Mouse (Mus musculus) liver, embryonic 13.5 days (tissue): Measurements from ENCODE around the gene Trip12. TPM values are rescaled to one million over a fixed set of nuclear protein-coding genes. Genes with fewer than 3 reads are reported as not detected.
A peak's percentile ranks its signal among the peaks of the same experiment; 100 is the strongest.

ENCODE experiments used
- ATAC-seq: fragments of 200-750 bp; cut with Nextera tagmentation; 2 replicates; pipeline ENCODE4 v1.8.0; 2017; ENCODE audit warnings: low read depth, mild to moderate bottlenecking, moderate number of reproducible peaks, moderate library complexity
- DNase-seq: peaks from one replicate; pipeline ENCODE4 v3.0.0; 2022
- H3K27ac ChIP-seq: fragments of 300-500 bp; sonication (generic); 2 replicates; pipeline ENCODE4 v1.5.1; 2015; ENCODE audit warnings: moderate library complexity, mild to moderate bottlenecking, inconsistent platforms
- H3K27me3 ChIP-seq: fragments of 300-500 bp; sonication (generic); 2 replicates; pipeline ENCODE4 v1.6.1; 2015; ENCODE audit warnings: mild to moderate bottlenecking, inconsistent platforms
- H3K36me3 ChIP-seq: fragments of 300-500 bp; sonication (generic); 2 replicates; pipeline ENCODE4 v1.6.1; 2015; ENCODE audit warnings: mild to moderate bottlenecking, inconsistent platforms
- H3K4me1 ChIP-seq: fragments of 300-500 bp; sonication (generic); replicated peaks from 2 replicates; pipeline ENCODE4 v1.6.1; 2015; ENCODE audit warnings: inconsistent platforms
- H3K4me2 ChIP-seq: fragments of 300-500 bp; sonication (generic); 2 replicates; pipeline ENCODE4 v1.6.1; 2015; ENCODE audit warnings: inconsistent platforms, mild to moderate bottlenecking, moderate library complexity
- H3K4me3 ChIP-seq: fragments of 300-500 bp; sonication (generic); replicated peaks from 2 replicates; pipeline ENCODE4 v1.5.1; 2015; ENCODE audit warnings: mild to moderate bottlenecking, inconsistent platforms
- H3K9ac ChIP-seq: fragments of 300-500 bp; sonication (generic); 2 replicates; pipeline ENCODE4 v1.6.1; 2015; ENCODE audit warnings: mild to moderate bottlenecking, inconsistent platforms
- H3K9me3 ChIP-seq: fragments of 300-500 bp; sonication (generic); replicated peaks from 2 replicates; pipeline ENCODE4 v1.6.1; 2016; ENCODE audit warnings: inconsistent platforms
- WGBS: fragments of 180-500 bp; shearing (Covaris S2); methylation state at CpG from one replicate; pipeline ENCODE4 v1.1.7; 2015; ENCODE audit not compliant: insufficient replicate concordance; 5-methylcytosine and 5-hydroxymethylcytosine counted together
- polyA plus RNA-seq: library from polyadenylated mRNA; unstranded; fragments of >200 nt; fragmentation: Nextera tagmentation; extraction: Ambion mirVana; gene quantifications from 2 replicates; pipeline ENCODE4 v1.2.1, GENCODE M21; 2015

Trip12 gene
- polyA plus RNA-seq, 1 experiment from 2014 or later = 29.6 TPM

DNA sequence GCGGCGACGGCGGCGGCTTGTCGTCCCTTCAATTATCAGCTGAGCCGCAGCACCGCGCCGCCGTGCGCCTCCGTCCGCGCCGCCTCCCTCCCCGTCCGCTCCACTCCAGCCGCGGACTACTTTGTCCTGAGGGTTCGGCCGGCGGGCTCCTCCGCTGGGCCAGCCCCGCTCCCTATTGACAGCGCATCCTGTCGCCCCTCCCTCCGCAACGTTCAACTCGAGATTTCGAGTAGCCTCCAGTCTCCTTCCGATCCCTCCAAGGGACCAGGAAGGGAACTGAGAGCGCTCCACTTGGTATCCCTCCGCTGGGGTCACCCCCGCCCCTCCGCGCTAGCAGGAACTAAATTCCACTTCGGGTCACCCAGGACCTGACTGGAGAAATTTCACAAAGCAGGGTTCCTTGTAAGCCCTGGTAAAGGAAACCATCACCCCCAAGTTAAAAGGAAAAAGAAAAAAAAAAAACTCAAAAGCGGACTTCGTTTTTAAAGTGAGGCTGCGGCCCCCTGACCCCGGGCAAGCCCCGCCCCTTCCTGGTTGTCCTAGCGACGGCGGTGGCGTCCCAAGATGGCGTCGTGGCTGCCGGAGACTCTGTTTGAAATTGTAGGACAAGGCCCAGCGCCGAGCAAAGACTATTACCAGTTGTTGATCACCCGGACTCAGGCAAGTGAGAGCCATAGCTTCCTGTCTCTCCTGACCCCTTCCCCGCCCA, 853 bp downstream of the Trip12 start, which contains the start of gene Fbxo36:
Gene Fbxo36 (plus strand): TSS at position 533 of the 709 bp plus-strand sequence.
- DNase-seq (peak; percentile 82), ATAC-seq (peak; percentile 80)
- H3K27me3 ChIP-seq = no peaks in the 10 kb centered on the region
- peaks cover 42% of the 10 kb centered on the region for H3K4me1 ChIP-seq
- H3K4me2 ChIP-seq = peak within 1 kb of the TSS; percentile 85
- peak within 1 kb of the TSS; percentile 98 for H3K4me3 ChIP-seq
- WGBS = under 1% methylated on average over 38 of the region's 54 CpGs
- no peaks in the 10 kb centered on the region for H3K36me3 ChIP-seq
- H3K9me3 ChIP-seq = no peaks in the 10 kb centered on the region
- peak within 1 kb of the TSS; percentile 98 for H3K9ac ChIP-seq
- peak within 1 kb of the TSS; percentile 96 for H3K27ac ChIP-seq

- peaks cover 42% of the 10 kb centered on the region for H3K4me1 ChIP-seq
- H3K27ac ChIP-seq = peak overlapping the region; percentile 96
- WGBS = under 1% methylated on average over 41 of the region's 44 CpGs
- DNase-seq = peak; percentile 49
- H3K27me3 ChIP-seq = no peaks in the 10 kb centered on the region
- H3K36me3 ChIP-seq = peaks cover 4% of the 10 kb centered on the region
- no peaks in the 10 kb centered on the region for H3K9me3 ChIP-seq
- peak overlapping the region; percentile 85 for H3K4me2 ChIP-seq
- peak overlapping the region; percentile 98 for H3K9ac ChIP-seq
- peak; percentile 49 for ATAC-seq
- H3K4me3 ChIP-seq = peak overlapping the region; percentile 98
Observed at GRCm38 (mm10) chr1:84838621-84839151, 1.6 kb downstream of the Trip12 start.

GRCm38 (mm10) chr1:84838156-84838555, 2.2 kb downstream of the Trip12 start:
- Histone ChIP-seq H3K27ac (peak overlapping the region; percentile 96), H3K36me3 (peaks cover 9% of the 10 kb centered on the region), H3K4me1 (peaks cover 42% of the 10 kb centered on the region), H3K27me3 (no peaks in the 10 kb centered on the region), H3K9me3 (no peaks in the 10 kb centered on the region), H3K4me2 (peak overlapping the region; percentile 85), H3K4me3 (peak overlapping the region; percentile 98), H3K9ac (peak overlapping the region; percentile 98)
- DNase-seq = no peak
- WGBS = under 1% methylated on average over 22 of the region's 22 CpGs
- peak; percentile 11; the same call in 1 of the 2 replicates for ATAC-seq

DNA sequence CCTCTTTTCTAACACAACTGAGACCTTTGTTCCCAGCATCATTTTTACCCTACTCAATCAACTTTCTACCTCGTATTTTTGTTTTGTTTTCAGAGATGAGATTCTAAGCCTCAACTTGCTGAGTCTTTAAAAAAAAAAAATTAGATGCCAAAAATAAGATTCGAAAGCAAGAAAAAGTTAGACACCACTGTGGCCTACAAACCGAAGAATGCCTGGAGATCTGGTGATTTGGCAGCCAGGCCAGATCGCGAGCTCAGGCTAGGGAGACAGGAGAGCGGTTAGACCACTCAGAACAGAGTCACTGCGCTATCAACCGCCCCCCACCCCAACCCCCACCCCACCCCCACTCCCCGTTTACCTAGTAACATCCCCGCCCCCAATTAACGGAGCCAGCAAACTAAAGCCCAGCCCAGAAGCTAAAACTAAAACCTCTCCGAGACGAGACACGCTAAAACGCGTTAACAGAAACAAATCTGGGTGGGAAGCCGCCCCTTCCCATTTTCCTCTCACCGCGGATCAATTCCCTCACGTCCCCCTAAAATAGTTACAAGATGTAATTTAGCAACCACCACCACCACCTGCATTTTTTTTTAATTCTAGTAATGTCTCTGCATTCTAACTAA, 2.7 kb downstream of the Trip12 start:
- Histone ChIP-seq H3K27me3 (no peaks in the 10 kb centered on the region), H3K9me3 (no peaks in the 10 kb centered on the region), H3K4me1 (peaks cover 42% of the 10 kb centered on the region), H3K4me3 (peak overlapping the region; percentile 98), H3K36me3 (peaks cover 13% of the 10 kb centered on the region), H3K27ac (peak overlapping the region; percentile 96), H3K4me2 (peak overlapping the region; percentile 85), H3K9ac (peak overlapping the region; percentile 98)
- WGBS = 4% methylated on average over 20 of the region's 20 CpGs
- no peak for ATAC-seq
- no peak for DNase-seq

DNA sequence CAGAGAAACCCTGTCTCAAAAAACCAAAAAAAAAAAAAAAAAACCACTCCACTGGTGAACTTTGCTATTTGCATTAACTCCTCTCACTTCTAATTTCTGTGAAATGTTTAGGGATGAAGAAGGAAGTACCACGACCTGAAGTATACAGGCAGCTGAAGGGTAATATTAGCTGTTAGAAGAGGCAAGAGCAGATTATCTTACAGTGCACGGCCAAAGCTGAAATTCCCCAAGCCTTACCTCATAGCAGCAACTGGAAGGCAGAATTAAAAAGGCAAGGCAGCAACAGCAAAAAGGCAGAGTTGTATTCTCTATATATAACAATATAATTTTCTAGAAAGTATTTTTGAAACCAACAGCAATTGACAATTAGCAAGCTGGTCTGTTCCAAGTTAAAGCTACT, 15.2 kb downstream of the Trip12 start:
- DNase-seq = no peak
- H3K9me3 ChIP-seq = no peaks in the 10 kb centered on the region
- no peak overlapping the region for H3K4me3 ChIP-seq
- no peak overlapping the region for H3K27ac ChIP-seq
- H3K4me2 ChIP-seq = no peak overlapping the region
- no peak overlapping the region for H3K9ac ChIP-seq
- no peaks in the 10 kb centered on the region for H3K27me3 ChIP-seq
- H3K4me1 ChIP-seq = peaks cover 23% of the 10 kb centered on the region
- WGBS = 45% methylated on average over 2 of the region's 2 CpGs
- peaks cover 26% of the 10 kb centered on the region for H3K36me3 ChIP-seq
- ATAC-seq = no peak

DNA sequence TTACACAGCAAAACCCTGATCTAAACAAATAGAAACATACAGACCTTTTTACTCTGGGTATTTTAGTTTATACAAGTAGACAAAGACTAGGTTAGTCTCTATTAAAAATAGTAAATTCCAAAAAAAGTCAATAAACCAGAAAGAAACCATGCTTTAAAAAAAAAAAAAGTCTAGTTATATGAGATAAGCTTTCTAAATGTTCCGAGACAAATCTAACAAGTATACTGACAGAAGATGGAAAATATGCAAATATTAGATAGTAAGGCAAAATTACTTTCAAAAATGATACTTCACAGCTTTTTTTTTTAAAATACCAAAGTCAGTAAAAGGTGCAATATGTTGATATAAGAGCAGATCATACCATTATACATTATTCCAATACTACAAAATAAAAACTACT, 22.7 kb downstream of the Trip12 start:
- no peak overlapping the region for H3K4me2 ChIP-seq
- 74% methylated on average over 1 of the region's 1 CpGs for WGBS
- no peak for ATAC-seq

DNA sequence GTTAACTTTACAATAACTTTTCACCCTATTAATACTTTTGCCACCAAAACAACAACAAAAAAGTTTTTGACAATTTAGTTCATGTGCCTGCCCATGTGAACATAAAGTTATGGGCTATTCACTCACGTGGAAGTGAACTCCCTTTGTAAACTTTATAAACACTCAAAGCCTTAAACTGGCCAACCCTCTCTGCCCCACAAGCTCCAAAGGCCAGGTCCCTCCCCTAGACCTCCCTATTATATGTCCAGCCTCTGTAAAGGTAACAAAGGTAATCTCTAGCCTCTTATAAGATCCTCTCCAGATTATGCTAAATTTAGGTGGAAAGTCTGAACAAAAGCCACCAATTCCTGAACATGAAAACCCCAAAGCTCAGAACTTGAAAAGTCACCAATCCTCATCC, 36.5 kb downstream of the Trip12 start:
- Histone ChIP-seq H3K4me2 (no peak overlapping the region), H3K9ac (no peak overlapping the region), H3K36me3 (no peaks in the 10 kb centered on the region), H3K4me3 (no peak overlapping the region), H3K9me3 (no peaks in the 10 kb centered on the region), H3K27me3 (no peaks in the 10 kb centered on the region), H3K27ac (no peak overlapping the region), H3K4me1 (0 out of 2 replicates have a peak, but pooled peaks cover 5% of the 10 kb centered on the region)
- no peak for ATAC-seq
- no peak for DNase-seq
- WGBS = 80% methylated on average over 1 of the region's 1 CpGs

More for the DNA sequence above, 22.7 kb downstream of the Trip12 start:
- no peak for DNase-seq
- peaks cover 24% of the 10 kb centered on the region for H3K36me3 ChIP-seq
- H3K27me3 ChIP-seq = no peaks in the 10 kb centered on the region
- H3K4me3 ChIP-seq = no peak overlapping the region
- peaks cover 8% of the 10 kb centered on the region; the same call in 1 of the 2 replicates for H3K4me1 ChIP-seq
- H3K27ac ChIP-seq = no peak overlapping the region
- no peak overlapping the region for H3K9ac ChIP-seq
- no peaks in the 10 kb centered on the region for H3K9me3 ChIP-seq

DNA sequence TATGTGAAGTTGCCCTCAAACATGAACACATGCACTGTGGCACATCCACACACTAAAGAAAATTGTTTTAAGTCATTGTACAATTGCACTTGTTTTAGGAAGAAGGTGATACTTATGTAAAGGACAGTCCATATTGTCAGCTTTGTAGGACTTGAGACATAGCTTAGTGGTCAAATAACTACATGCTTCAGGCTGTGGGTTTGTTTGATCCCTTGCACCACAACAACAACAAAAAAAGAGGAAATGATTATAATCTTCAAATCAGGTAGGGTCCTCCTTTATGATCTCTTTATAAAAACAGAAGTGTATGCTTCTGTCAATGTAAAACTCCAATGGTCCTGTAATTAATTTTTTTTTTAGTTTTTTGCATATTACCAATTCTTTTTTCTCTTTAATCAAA, 41.1 kb downstream of the Trip12 start:
- DNase-seq (no peak), ATAC-seq (no peak)
- 0 out of 2 replicates have a peak, but pooled peaks cover 2% of the 10 kb centered on the region for H3K4me1 ChIP-seq
- H3K4me3 ChIP-seq = no peak overlapping the region
- no peaks in the 10 kb centered on the region for H3K9me3 ChIP-seq
- H3K27ac ChIP-seq = no peak overlapping the region
- H3K4me2 ChIP-seq = no peak overlapping the region
- H3K36me3 ChIP-seq = peaks cover 9% of the 10 kb centered on the region
- no peak overlapping the region for H3K9ac ChIP-seq
- no peaks in the 10 kb centered on the region for H3K27me3 ChIP-seq

DNA sequence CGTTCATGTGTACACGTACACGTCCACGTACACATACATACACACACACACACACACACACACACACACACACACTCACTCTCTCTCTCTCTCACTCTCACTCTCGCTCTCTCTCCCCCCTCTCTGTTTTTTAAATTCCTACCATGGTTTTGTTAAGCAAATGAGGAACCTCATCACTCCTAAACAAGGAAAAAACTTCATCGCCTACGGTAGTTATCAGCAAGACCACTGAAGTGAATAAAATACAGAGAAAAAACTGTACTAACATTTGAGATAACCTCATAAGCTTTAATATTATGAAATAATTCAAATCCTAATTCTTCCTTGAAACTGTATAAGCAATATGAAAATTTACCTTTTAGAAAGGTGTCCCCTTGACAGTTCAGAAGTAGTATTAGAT, 45.0 kb downstream of the Trip12 start:
- no peak overlapping the region for H3K27ac ChIP-seq
- H3K4me3 ChIP-seq = no peak overlapping the region
- WGBS = 89% methylated on average over 7 of the region's 7 CpGs
- no peaks in the 10 kb centered on the region for H3K27me3 ChIP-seq
- DNase-seq (no peak), ATAC-seq (no peak)
- peaks cover 41% of the 10 kb centered on the region for H3K36me3 ChIP-seq
- H3K4me2 ChIP-seq = no peak overlapping the region
- no peaks in the 10 kb centered on the region for H3K9me3 ChIP-seq
- H3K9ac ChIP-seq = no peak overlapping the region
- H3K4me1 ChIP-seq = no peaks in the 10 kb centered on the region

- 77% methylated on average over 2 of the region's 2 CpGs for WGBS
- no peak for ATAC-seq
- H3K36me3 ChIP-seq = peaks cover 62% of the 10 kb centered on the region
Observed at GRCm38 (mm10) chr1:84791393-84791792, 48.9 kb downstream of the Trip12 start.

DNA sequence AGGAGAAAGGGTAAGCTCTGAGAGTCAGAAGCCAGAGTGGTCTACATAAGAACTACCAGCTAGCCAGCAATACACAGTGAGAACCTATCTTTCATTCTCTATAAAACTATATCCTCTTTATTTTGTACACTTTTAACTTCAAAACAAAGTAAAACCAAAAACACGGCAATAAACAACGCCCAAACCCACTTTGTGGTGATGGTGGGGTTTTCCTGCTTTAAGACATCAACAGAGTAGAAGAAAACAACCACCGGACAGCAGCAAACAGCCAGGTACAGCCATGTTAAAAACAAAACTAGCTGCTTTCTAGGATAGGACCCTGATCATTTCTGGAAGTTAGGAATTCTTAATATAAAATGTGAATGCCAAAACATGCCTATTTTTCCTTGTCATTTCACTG, 59.7 kb downstream of the Trip12 start:
- Histone ChIP-seq H3K36me3 (peaks cover 28% of the 10 kb centered on the region), H3K9ac (no peak overlapping the region), H3K27me3 (no peaks in the 10 kb centered on the region), H3K9me3 (no peaks in the 10 kb centered on the region), H3K4me2 (no peak overlapping the region), H3K4me1 (no peaks in the 10 kb centered on the region), H3K27ac (no peak overlapping the region), H3K4me3 (no peak overlapping the region)
- no peak for ATAC-seq
- WGBS = 86% methylated on average over 3 of the region's 3 CpGs
- no peak for DNase-seq

More at GRCm38 (mm10) chr1:84791393-84791792, 48.9 kb downstream of the Trip12 start:
- no peak overlapping the region for H3K4me2 ChIP-seq
- no peak overlapping the region for H3K4me3 ChIP-seq
- no peaks in the 10 kb centered on the region for H3K27me3 ChIP-seq
- no peaks in the 10 kb centered on the region for H3K4me1 ChIP-seq
- no peak for DNase-seq
- H3K9ac ChIP-seq = no peak overlapping the region
- no peaks in the 10 kb centered on the region for H3K9me3 ChIP-seq
- H3K27ac ChIP-seq = no peak overlapping the region
